9 mouse cellular contexts compared by ENCODE assay signal in genomic region chr2:35930498-35931149, GRCm38 (mm10). TPM values are rescaled to one million over a fixed set of nuclear protein-coding genes. Genes with fewer than 3 reads are reported as not detected.
DNase-seq lines count a peak whose midpoint lies in the region; ATAC-seq and TF ChIP-seq lines count a peak whose summit lies in the region.
"Had no signal": no experiment of that assay in that cellular context is flagged by ENCODE, and none has a peak within 500 bp of the region (broad histone marks: within the 10 kb centered on the region; RNA-seq: fewer than 3 reads in every experiment).

No protein-coding gene starts in this region.

- no peaks in the 10 kb centered on the region for H3K4me1 ChIP-seq in liver, embryonic 12.5 days
- no peaks in the 10 kb centered on the region for H3K4me1 ChIP-seq in limb, embryonic 14.5 days (ENCODE audit: control insufficient read depth, insufficient read depth, low read length)
- H3K4me1 ChIP-seq in neural tube, embryonic 14.5 days (ENCODE audit: control insufficient read depth, insufficient read depth, low read length), result no peaks in the 10 kb centered on the region

- intact Hi-C loops in gastrocnemius, adult 2 months (cut with DNase I), result loop anchor here (2.0 kb wide), 1 partner anchor 392 kb away; no protein-coding TSS in a partner anchor

- H3K4me2 ChIP-seq in liver, embryonic 12.5 days, result no peak overlapping the region
- no peak overlapping the region for H3K4me2 ChIP-seq in limb, embryonic 14.5 days (replicated peaks; ENCODE audit: low read depth, low read length, severe bottlenecking)
- no peak overlapping the region for H3K4me2 ChIP-seq in neural tube, embryonic 14.5 days (ENCODE audit: low read depth, low read length)
- H3K4me2 ChIP-seq: embryonic facial prominence, embryonic 13.5 days had no signal

- no peak overlapping the region for H3K4me3 ChIP-seq in liver, embryonic 12.5 days
- no peak overlapping the region for H3K4me3 ChIP-seq in gastrocnemius, adult 2 months
- no peak overlapping the region for H3K4me3 ChIP-seq in limb, embryonic 14.5 days (replicated peaks; ENCODE audit: low read length)
- no peak overlapping the region for H3K4me3 ChIP-seq in neural tube, embryonic 14.5 days (ENCODE audit: low read depth, low read length)
- H3K4me3 ChIP-seq: embryonic facial prominence, embryonic 13.5 days had no signal

- no peaks in the 10 kb centered on the region for H3K9me3 ChIP-seq in liver, embryonic 12.5 days (replicated peaks)
- no peaks in the 10 kb centered on the region for H3K9me3 ChIP-seq in limb, embryonic 14.5 days (ENCODE audit: control insufficient read depth, low read length)
- no peaks in the 10 kb centered on the region for H3K9me3 ChIP-seq in neural tube, embryonic 14.5 days (ENCODE audit: control insufficient read depth, low read length)
- H3K9me3 ChIP-seq: embryonic facial prominence, embryonic 13.5 days had no signal

- H3K27ac ChIP-seq in liver, embryonic 12.5 days, result no peak overlapping the region
- no peak overlapping the region for H3K27ac ChIP-seq in gastrocnemius, adult 2 months
- no peak overlapping the region for H3K27ac ChIP-seq in limb, embryonic 14.5 days (replicated peaks; ENCODE audit: low read depth, low read length)
- H3K27ac ChIP-seq in neural tube, embryonic 14.5 days (ENCODE audit: low read depth, low read length), result no peak overlapping the region
- H3K27ac ChIP-seq: embryonic facial prominence, embryonic 13.5 days had no signal

- DNase-seq in liver, result peak; percentile 76
- peak; percentile 95 to 97 for DNase-seq in cerebellum, postnatal 10 days
- peak; percentile 86 for DNase-seq in gastrocnemius, adult 2 months
- peak; percentile 67 for DNase-seq in kidney, adult 9 months
- DNase-seq in limb, embryonic 14.5 days (ENCODE audit: low spot score), result peak; percentile 56
- peak; percentile 13 to 26 for DNase-seq in thymus, adult 18-20 months

- TF ChIP-seq POLR2A in limb, embryonic 14.5 days (IDR thresholded peaks at IDR 0.05; ENCODE audit: borderline replicate concordance, extremely low read depth, insufficient read depth, insufficient read length), result no peak

- no peaks in the 10 kb centered on the region for H3K36me3 ChIP-seq in liver, embryonic 12.5 days
- no peaks in the 10 kb centered on the region for H3K36me3 ChIP-seq in limb, embryonic 14.5 days (ENCODE audit: control insufficient read depth, insufficient read depth, low read length)
- H3K36me3 ChIP-seq in neural tube, embryonic 14.5 days (ENCODE audit: control insufficient read depth, insufficient read depth, low read length), result no peaks in the 10 kb centered on the region
- H3K36me3 ChIP-seq: embryonic facial prominence, embryonic 13.5 days had no signal

- no peaks in the 10 kb centered on the region; the same call in 1 of the 2 replicates for H3K27me3 ChIP-seq in liver, embryonic 12.5 days (replicated peaks)
- no peaks in the 10 kb centered on the region for H3K27me3 ChIP-seq in limb, embryonic 14.5 days (ENCODE audit: control insufficient read depth, insufficient read depth, low read length)
- H3K27me3 ChIP-seq in neural tube, embryonic 14.5 days (ENCODE audit: control insufficient read depth, insufficient read depth, low read length), result no peaks in the 10 kb centered on the region
- H3K27me3 ChIP-seq: embryonic facial prominence, embryonic 13.5 days had no signal

- 29% methylated on average over 11 of the region's 11 CpGs for WGBS in liver, embryonic 12.5 days (ENCODE audit: insufficient replicate concordance)
- WGBS in limb, embryonic 14.5 days, result 32% methylated on average over 11 of the region's 11 CpGs
- WGBS in neural tube, embryonic 14.5 days, result 36% methylated on average over 11 of the region's 11 CpGs

- TF ChIP-seq CTCF in gastrocnemius, adult 2 months (IDR thresholded peaks at IDR 0.05), result peak; percentile 88

- no peak overlapping the region for H3K9ac ChIP-seq in liver, embryonic 12.5 days
- H3K9ac ChIP-seq in limb, embryonic 14.5 days (ENCODE audit: low read depth, low read length, severe bottlenecking), result no peak overlapping the region
- no peak overlapping the region for H3K9ac ChIP-seq in neural tube, embryonic 14.5 days (replicated peaks; ENCODE audit: low read depth, low read length)
- H3K9ac ChIP-seq: embryonic facial prominence, embryonic 13.5 days had no signal

- no peak for ATAC-seq in liver, embryonic 12.5 days
- ATAC-seq in limb, embryonic 14.5 days (ENCODE audit: low FRiP score, low read depth), result no peak
- peak; percentile 77; the same call in 1 of the 2 replicates for ATAC-seq in neural tube, embryonic 14.5 days (ENCODE audit: low read depth)

RNA-seq across cellular contexts. Expression of gene Ttll11, which starts 49.1 kb away (rescaled TPM):
- polyA plus RNA-seq in liver, embryonic 12.5 days (2016; fragmentation: Nextera tagmentation; extraction: Ambion mirVana), result 1.0 and 1.3 TPM in 2 replicates
- 1 to 10 TPM; 3.0 to 3.4 TPM for total RNA-seq in gastrocnemius, adult 2 months (2021)
- 2.5 and 2.8 TPM in 2 replicates for polyA plus RNA-seq in limb, embryonic 14.5 days (2012; rRNA removed)
- 1.2 and 1.7 TPM in 2 replicates for polyA plus RNA-seq in limb, embryonic 14.5 days (2014; fragmentation: Nextera tagmentation; extraction: Ambion mirVana)
- polyA plus RNA-seq in neural tube, embryonic 14.5 days (2014; fragmentation: Nextera tagmentation; extraction: Ambion mirVana), result 5.8 and 6.1 TPM in 2 replicates

Comparison
In these comparisons a context has a peak if more than half of its experiments do, and no peak if none do; other contexts are left out.
1. DNase-seq: peak in every context shown above with its lines; median percentile 96 in cerebellum, postnatal 10 days; 86 in gastrocnemius, adult 2 months; 76 in liver; 67 in kidney, adult 9 months; 56 in limb, embryonic 14.5 days; 20 in thymus, adult 18-20 months.